Mouse (Mus musculus): ENCODE measurements around the gene Eaf1.
"Not testable (repeated sequence)": the region's sequence is repeated elsewhere in the genome, so short reads cannot be mapped to it uniquely, and the experiment has no call there.

Eaf1 gene

GRCm38 (mm10) chr14:31494349-31494974 lies at the start of gene Eaf1:
Eaf1 (plus strand) TSS chr14:31494399.
- DNase-seq (ENCODE audit: inconsistent age in 2 of 2, low spot score in 1 of 2): no peak

GRCm38 (mm10) chr14:31448994-31449393 lies 45.2 kb upstream of the Eaf1 start:
- DNase-seq (ENCODE audit: inconsistent age in 2 of 2, low spot score in 1 of 2): no peak

- DNase-seq (ENCODE audit: inconsistent age in 2 of 2, low spot score in 1 of 2): not testable (repeated sequence)
Observed at GRCm38 (mm10) chr14:31453946-31454345, 40.3 kb upstream of the Eaf1 start.

GRCm38 (mm10) chr14:31454849-31455566 lies 39.2 kb upstream of the Eaf1 start:
- no peak for DNase-seq (ENCODE audit: inconsistent age in 2 of 2, low spot score in 1 of 2)

- DNase-seq (ENCODE audit: inconsistent age in 2 of 2, low spot score in 1 of 2): no peak
Observed at GRCm38 (mm10) chr14:31456064-31456721, 38.0 kb upstream of the Eaf1 start.

GRCm38 (mm10) chr14:31458006-31458405 lies 36.2 kb upstream of the Eaf1 start:
- DNase-seq (ENCODE audit: inconsistent age in 2 of 2, low spot score in 1 of 2): no peak

GRCm38 (mm10) chr14:31462226-31462625 lies 32.0 kb upstream of the Eaf1 start:
- not testable (repeated sequence) for DNase-seq (ENCODE audit: inconsistent age in 2 of 2, low spot score in 1 of 2)

- DNase-seq (ENCODE audit: inconsistent age in 2 of 2, low spot score in 1 of 2): no peak
Observed at GRCm38 (mm10) chr14:31462886-31463285, 31.3 kb upstream of the Eaf1 start.

GRCm38 (mm10) chr14:31464176-31464575 lies 30.0 kb upstream of the Eaf1 start:
- peak in 1 of 2 experiments; percentile 56 for DNase-seq (ENCODE audit: inconsistent age in 2 of 2, low spot score in 1 of 2)

- DNase-seq (ENCODE audit: inconsistent age in 2 of 2, low spot score in 1 of 2): no peak
Observed at GRCm38 (mm10) chr14:31469711-31470110, 24.5 kb upstream of the Eaf1 start.

- DNase-seq (ENCODE audit: inconsistent age in 2 of 2, low spot score in 1 of 2): peak in 1 of 2 experiments; percentile 82
Observed at GRCm38 (mm10) chr14:31472451-31473061, 21.6 kb upstream of the Eaf1 start.

- DNase-seq (ENCODE audit: inconsistent age in 2 of 2, low spot score in 1 of 2): no peak
Observed at GRCm38 (mm10) chr14:31473297-31473696, 20.9 kb upstream of the Eaf1 start.

GRCm38 (mm10) chr14:31482417-31482816 lies 11.8 kb upstream of the Eaf1 start:
- no peak for DNase-seq (ENCODE audit: inconsistent age in 2 of 2, low spot score in 1 of 2)

GRCm38 (mm10) chr14:31486465-31486864 lies 7.7 kb upstream of the Eaf1 start:
- DNase-seq (ENCODE audit: inconsistent age in 2 of 2, low spot score in 1 of 2): no peak

- no peak for DNase-seq (ENCODE audit: inconsistent age in 2 of 2, low spot score in 1 of 2)
Observed at GRCm38 (mm10) chr14:31488055-31488454, 6.1 kb upstream of the Eaf1 start.

- no peak for DNase-seq (ENCODE audit: inconsistent age in 2 of 2, low spot score in 1 of 2)
Observed at GRCm38 (mm10) chr14:31493901-31494300, 298 bp upstream of the Eaf1 start.

- peak; percentile 93 to 97 for DNase-seq (ENCODE audit: inconsistent age in 2 of 2, low spot score in 1 of 2)
Observed at GRCm38 (mm10) chr14:31494975-31495455, 816 bp downstream of the Eaf1 start, which contains the start of gene Mettl6. Mettl6 (minus strand) TSS chr14:31495040.

- peak in 1 of 2 experiments; percentile 56 for DNase-seq (ENCODE audit: inconsistent age in 2 of 2, low spot score in 1 of 2)
Observed at GRCm38 (mm10) chr14:31495538-31495937, 1.3 kb downstream of the Eaf1 start.

- peak; percentile 56 to 74 for DNase-seq (ENCODE audit: inconsistent age in 2 of 2, low spot score in 1 of 2)
Observed at GRCm38 (mm10) chr14:31496241-31496646, 2.0 kb downstream of the Eaf1 start.

GRCm38 (mm10) chr14:31499526-31499925 lies 5.3 kb downstream of the Eaf1 start:
- DNase-seq (ENCODE audit: inconsistent age in 2 of 2, low spot score in 1 of 2): no peak

GRCm38 (mm10) chr14:31503406-31503805 lies 9.2 kb downstream of the Eaf1 start:
- DNase-seq (ENCODE audit: inconsistent age in 2 of 2, low spot score in 1 of 2): no peak
